Mouse (Mus musculus): ENCODE measurements around the gene Nuak1. TPM values are rescaled to one million over a fixed set of nuclear protein-coding genes. Genes with fewer than 3 reads are reported as not detected.
A peak's percentile ranks its signal among the peaks of the same experiment; 100 is the strongest.

Gene Nuak1
- polyA plus RNA-seq, 1 experiment from 2014 or later: 0.13 TPM

DNA sequence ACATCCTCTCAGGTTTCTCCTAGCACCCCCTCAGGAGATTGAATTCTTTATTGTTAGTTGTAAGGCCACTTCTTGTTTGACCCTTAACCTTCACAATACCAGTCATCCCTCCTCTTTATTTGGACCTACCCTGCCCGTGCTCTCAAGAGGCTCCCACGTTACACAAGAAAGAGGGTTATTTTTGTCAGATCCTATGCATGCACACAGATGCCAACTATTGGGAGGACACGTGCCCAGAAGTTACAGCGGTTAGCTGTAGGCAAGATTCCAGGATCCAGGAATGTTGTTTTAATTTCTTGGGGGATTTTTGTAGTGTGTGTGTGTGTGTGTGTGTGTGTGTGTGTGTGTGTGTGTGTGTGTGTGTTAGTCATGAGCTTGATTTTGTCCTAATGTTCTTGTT is 25.1 kb upstream of the Nuak1 start:
- ATAC-seq: no peak
- no peak overlapping the region for H3K4me2 ChIP-seq (ENCODE audit: low read depth, low read length)
- no peak for DNase-seq

DNA sequence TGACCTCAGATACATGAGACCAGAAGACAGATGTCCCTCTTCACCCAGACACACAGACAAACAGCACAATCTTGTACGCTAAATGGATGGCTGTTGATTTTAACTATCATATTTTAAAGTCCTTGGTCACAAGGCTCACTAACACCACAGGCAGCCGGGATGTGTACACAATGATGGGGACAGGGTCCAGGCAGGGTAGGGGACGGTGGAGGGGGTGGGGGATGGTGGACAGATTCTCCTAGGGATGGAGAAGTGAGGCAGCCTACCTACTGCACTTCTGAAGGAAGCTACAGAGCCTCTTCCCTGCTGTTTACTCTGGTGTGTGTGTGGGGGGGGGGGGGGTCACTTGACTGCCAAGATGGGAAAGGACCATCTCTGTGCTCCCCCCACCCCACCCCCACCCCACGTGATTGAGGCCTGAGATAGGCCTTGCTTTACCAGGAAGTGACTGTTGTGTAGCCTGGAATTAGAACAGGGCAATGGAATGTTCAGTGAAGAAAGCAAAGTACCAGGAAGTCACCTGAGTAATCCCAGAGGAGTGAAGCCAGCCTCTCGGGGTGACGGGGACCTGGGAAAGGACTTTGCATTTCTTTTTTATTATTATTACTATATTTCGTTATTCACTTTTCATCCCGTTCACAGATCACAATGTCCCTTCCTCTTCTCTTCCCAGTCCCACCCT is 20.2 kb upstream of the Nuak1 start:
- no peak for DNase-seq
- no peak for ATAC-seq
- Histone ChIP-seq H3K9ac (replicated peaks) (no peak overlapping the region), H3K27me3 (ENCODE audit: insufficient read depth, low read length) (no peaks in the 10 kb centered on the region), H3K27ac (ENCODE audit: low read depth) (no peak overlapping the region), H3K4me1 (ENCODE audit: insufficient read depth) (no peaks in the 10 kb centered on the region), H3K36me3 (replicated peaks; ENCODE audit: insufficient read depth, low read length) (no peaks in the 10 kb centered on the region), H3K9me3 (ENCODE audit: low read length) (no peaks in the 10 kb centered on the region), H3K4me3 (ENCODE audit: low read depth, low read length) (no peak overlapping the region), H3K4me2 (ENCODE audit: low read depth, low read length) (no peak overlapping the region)
- TF ChIP-seq EP300 (IDR thresholded peaks at IDR 0.05; ENCODE audit: low read depth) (no peak), CTCF (IDR thresholded peaks at IDR 0.05; ENCODE audit: low read depth) (no peak)
- WGBS (ENCODE audit: insufficient replicate concordance): 47% methylated on average over 8 of the region's 8 CpGs

More for the DNA sequence above, 25.1 kb upstream of the Nuak1 start:
- WGBS (ENCODE audit: insufficient replicate concordance): 81% methylated on average over 4 of the region's 4 CpGs
- Histone ChIP-seq H3K36me3 (replicated peaks; ENCODE audit: insufficient read depth, low read length) (no peaks in the 10 kb centered on the region), H3K27me3 (ENCODE audit: insufficient read depth, low read length) (no peaks in the 10 kb centered on the region), H3K4me1 (ENCODE audit: insufficient read depth) (no peaks in the 10 kb centered on the region), H3K9ac (replicated peaks) (no peak overlapping the region), H3K27ac (ENCODE audit: low read depth) (no peak overlapping the region), H3K4me3 (ENCODE audit: low read depth, low read length) (no peak overlapping the region), H3K9me3 (ENCODE audit: low read length) (no peaks in the 10 kb centered on the region)
- no peak for TF ChIP-seq EP300 (IDR thresholded peaks at IDR 0.05; ENCODE audit: low read depth)
- TF ChIP-seq CTCF (IDR thresholded peaks at IDR 0.05; ENCODE audit: low read depth): no peak

DNA sequence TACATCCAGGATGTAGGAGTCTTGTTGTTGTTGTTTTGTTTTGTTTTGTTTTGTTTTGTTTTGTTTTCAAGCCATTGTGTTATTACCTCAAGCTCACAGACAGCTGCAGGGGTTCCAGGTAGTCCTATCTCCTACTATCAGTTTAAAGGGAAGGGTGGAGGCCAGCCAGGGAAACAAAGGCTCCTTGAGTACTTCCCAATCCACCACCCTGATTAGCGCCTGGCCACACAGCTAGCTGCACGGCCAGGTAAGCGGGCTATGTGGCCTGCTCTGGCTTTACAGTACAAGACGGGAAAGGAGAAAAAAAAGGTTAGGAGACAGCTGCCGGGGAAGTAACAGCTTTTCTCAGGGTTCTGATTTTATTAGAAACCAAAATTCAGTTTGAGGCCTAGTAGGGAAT is 17.7 kb upstream of the Nuak1 start:
- 0 out of 2 replicates have a peak overlapping the region, but pooled peaks have one; percentile 42 for H3K4me2 ChIP-seq (ENCODE audit: low read depth, low read length)
- no peak overlapping the region for H3K9ac ChIP-seq (replicated peaks)
- WGBS (ENCODE audit: insufficient replicate concordance): 78% methylated on average over 5 of the region's 5 CpGs
- H3K27ac ChIP-seq (ENCODE audit: low read depth): no peak overlapping the region
- no peak overlapping the region for H3K4me3 ChIP-seq (ENCODE audit: low read depth, low read length)
- no peaks in the 10 kb centered on the region for H3K4me1 ChIP-seq (ENCODE audit: insufficient read depth)
- H3K27me3 ChIP-seq (ENCODE audit: insufficient read depth, low read length): no peaks in the 10 kb centered on the region
- TF ChIP-seq EP300 (IDR thresholded peaks at IDR 0.05; ENCODE audit: low read depth): no peak
- no peak for TF ChIP-seq CTCF (IDR thresholded peaks at IDR 0.05; ENCODE audit: low read depth)
- DNase-seq (no peak), ATAC-seq (no peak)
- H3K36me3 ChIP-seq (replicated peaks; ENCODE audit: insufficient read depth, low read length): no peaks in the 10 kb centered on the region
- H3K9me3 ChIP-seq (ENCODE audit: low read length): no peaks in the 10 kb centered on the region

DNA sequence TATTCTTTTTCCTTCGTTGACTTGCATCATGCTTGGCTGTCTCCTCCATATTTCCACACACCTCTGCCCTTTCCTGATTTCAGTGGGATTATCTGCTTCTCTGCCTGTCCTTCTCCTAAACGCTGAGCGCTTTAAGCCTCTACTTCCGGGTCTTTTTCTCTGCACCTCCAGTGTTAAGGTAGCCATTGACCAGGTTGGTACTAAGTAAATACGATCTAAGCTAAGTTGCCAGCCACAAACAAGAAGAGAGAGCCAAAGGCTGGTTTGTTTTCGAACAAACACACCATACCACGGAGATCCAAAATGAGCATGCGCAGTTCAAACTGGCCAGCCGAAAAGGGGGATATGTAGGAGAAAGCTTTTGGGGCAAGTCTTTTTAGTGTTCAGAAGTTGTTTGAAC is 17.1 kb upstream of the Nuak1 start:
- Histone ChIP-seq H3K4me1 (ENCODE audit: insufficient read depth) (no peaks in the 10 kb centered on the region), H3K36me3 (replicated peaks; ENCODE audit: insufficient read depth, low read length) (no peaks in the 10 kb centered on the region), H3K4me3 (ENCODE audit: low read depth, low read length) (no peak overlapping the region), H3K4me2 (ENCODE audit: low read depth, low read length) (peak overlapping the region; percentile 42), H3K27me3 (ENCODE audit: insufficient read depth, low read length) (no peaks in the 10 kb centered on the region), H3K27ac (ENCODE audit: low read depth) (no peak overlapping the region), H3K9ac (replicated peaks) (no peak overlapping the region), H3K9me3 (ENCODE audit: low read length) (no peaks in the 10 kb centered on the region)
- ATAC-seq: no peak
- 73% methylated on average over 9 of the region's 9 CpGs for WGBS (ENCODE audit: insufficient replicate concordance)
- no peak for DNase-seq
- TF ChIP-seq EP300 (IDR thresholded peaks at IDR 0.05; ENCODE audit: low read depth): no peak
- TF ChIP-seq CTCF (IDR thresholded peaks at IDR 0.05; ENCODE audit: low read depth): no peak

DNA sequence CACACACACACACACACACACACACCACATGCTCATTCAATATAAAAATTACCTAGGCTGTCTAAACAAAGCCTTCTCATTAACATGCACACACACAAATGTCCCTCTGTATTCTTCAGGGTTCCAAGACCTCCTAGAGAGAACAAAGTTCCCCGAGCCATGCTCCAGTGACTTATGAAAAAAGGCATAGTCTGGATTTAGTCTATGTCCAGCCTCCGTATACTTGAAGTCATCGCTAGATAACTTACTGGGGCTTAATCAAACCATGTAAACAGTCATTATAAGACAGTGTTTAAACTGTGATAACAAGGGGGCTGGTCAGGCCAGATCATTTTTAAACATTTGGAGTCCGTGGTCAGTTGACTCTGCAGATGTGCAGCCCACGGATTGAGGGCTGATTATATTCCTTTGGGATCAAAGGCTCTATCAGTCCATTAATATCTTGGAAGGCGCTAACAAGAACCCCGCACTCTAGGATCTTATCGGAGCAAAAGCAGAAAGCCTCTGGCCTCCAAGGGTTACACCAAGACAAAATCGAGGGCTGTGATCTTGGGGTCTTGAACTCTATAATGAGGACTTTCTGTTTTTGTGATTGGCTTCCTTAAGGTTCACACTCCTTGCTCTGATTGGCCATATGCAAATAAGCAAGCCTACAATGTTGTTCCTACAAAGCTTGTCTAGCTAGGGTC is 16.4 kb upstream of the Nuak1 start:
- Histone ChIP-seq H3K27me3 (ENCODE audit: insufficient read depth, low read length) (no peaks in the 10 kb centered on the region), H3K27ac (ENCODE audit: low read depth) (no peak overlapping the region), H3K9me3 (ENCODE audit: low read length) (no peaks in the 10 kb centered on the region), H3K4me3 (ENCODE audit: low read depth, low read length) (no peak overlapping the region), H3K4me2 (ENCODE audit: low read depth, low read length) (no peak overlapping the region), H3K36me3 (replicated peaks; ENCODE audit: insufficient read depth, low read length) (no peaks in the 10 kb centered on the region), H3K9ac (replicated peaks) (no peak overlapping the region), H3K4me1 (ENCODE audit: insufficient read depth) (no peaks in the 10 kb centered on the region)
- TF ChIP-seq EP300 (IDR thresholded peaks at IDR 0.05; ENCODE audit: low read depth) (no peak), CTCF (IDR thresholded peaks at IDR 0.05; ENCODE audit: low read depth) (no peak)
- WGBS (ENCODE audit: insufficient replicate concordance): 64% methylated on average over 9 of the region's 9 CpGs
- DNase-seq: no peak
- ATAC-seq: no peak

DNA sequence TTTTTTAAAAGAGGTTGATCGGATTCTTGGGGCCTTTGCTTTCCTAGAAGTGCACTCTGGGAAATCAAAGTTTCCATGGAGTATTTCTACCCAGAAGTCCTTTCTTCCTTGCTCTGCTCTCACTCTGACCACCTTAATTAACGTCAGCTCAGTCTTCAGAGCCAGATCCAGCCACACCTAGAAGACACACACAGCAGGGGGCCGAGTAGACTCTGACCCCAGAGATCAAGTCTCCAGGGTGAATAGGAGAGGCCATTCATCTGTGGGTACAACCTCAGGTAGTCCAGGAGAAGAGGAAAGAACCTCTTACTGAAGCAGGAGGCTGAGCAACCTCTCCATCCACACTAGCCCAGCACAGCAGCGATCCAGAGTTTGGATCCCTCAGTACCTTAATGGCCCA is 11.5 kb upstream of the Nuak1 start:
- no peak for TF ChIP-seq EP300 (IDR thresholded peaks at IDR 0.05; ENCODE audit: low read depth)
- TF ChIP-seq CTCF (IDR thresholded peaks at IDR 0.05; ENCODE audit: low read depth): no peak
- no peaks in the 10 kb centered on the region for H3K27me3 ChIP-seq (ENCODE audit: insufficient read depth, low read length)
- no peak overlapping the region for H3K4me3 ChIP-seq (ENCODE audit: low read depth, low read length)
- no peak overlapping the region for H3K4me2 ChIP-seq (ENCODE audit: low read depth, low read length)
- 69% methylated on average over 4 of the region's 4 CpGs for WGBS (ENCODE audit: insufficient replicate concordance)
- no peak overlapping the region for H3K9ac ChIP-seq (replicated peaks)
- no peaks in the 10 kb centered on the region for H3K9me3 ChIP-seq (ENCODE audit: low read length)
- no peaks in the 10 kb centered on the region for H3K36me3 ChIP-seq (replicated peaks; ENCODE audit: insufficient read depth, low read length)
- H3K4me1 ChIP-seq (ENCODE audit: insufficient read depth): no peaks in the 10 kb centered on the region
- ATAC-seq (no peak), DNase-seq (no peak)
- H3K27ac ChIP-seq (ENCODE audit: low read depth): no peak overlapping the region
